Mouse (Mus musculus) G1E (cell line): ENCODE results near the gene Kcnn4.

Experiments used
- CTCF ChIP-seq: IDR thresholded peaks from 2 replicates; pipeline ENCODE4 v1.5.1; 2012; ENCODE audit warnings: low read depth, low read length, inconsistent platforms, mixed read lengths
- POLR2AphosphoS5 ChIP-seq: IDR thresholded peaks from 2 replicates; pipeline ENCODE4 v1.6.1; 2012; ENCODE audit warnings: low read depth, low read length, inconsistent platforms; ENCODE audit not compliant: insufficient replicate concordance
- TAL1 ChIP-seq: conservative IDR thresholded peaks from 2 replicates; pipeline ENCODE4 v1.6.1; 2012; ENCODE audit warnings: low read depth, low read length, inconsistent platforms, mixed read lengths

GRCm38 (mm10) chr7:24419579-24419978, 49.5 kb downstream of the Kcnn4 start:
- TF ChIP-seq CTCF = no peak
- TF ChIP-seq TAL1 = no peak
- no peak for TF ChIP-seq POLR2AphosphoS5
